Mouse (Mus musculus) MEL (cell line): ENCODE measurements around the gene Gpm6b. TPM values are rescaled to one million over a fixed set of nuclear protein-coding genes. Genes with fewer than 3 reads are reported as not detected.

Experiments used
- DNase-seq: peaks from one replicate; pipeline ENCODE4 v3.0.0; 2011; ENCODE audit warnings: low read depth, low spot score
- H3K27ac ChIP-seq: 2 replicates; pipeline ENCODE4 v1.5.1; 2012; ENCODE audit warnings: low read depth, mild to moderate bottlenecking, control low read depth, low read length, moderate library complexity; ENCODE audit not compliant: control insufficient read depth
- H3K27me3 ChIP-seq, 2 experiments: fragments of 150-350 bp in 1 of 2; sonication (generic) in 1 of 2; 2 replicates each; pipeline ENCODE4 v1.6.1; 2012; ENCODE audit warnings: low read length in 2 of 2, mild to moderate bottlenecking in 2 of 2, improper control_type of control experiment in 1 of 2, moderate library complexity in 1 of 2; ENCODE audit not compliant: insufficient read depth in 2 of 2, control insufficient read depth in 1 of 2
- H3K36me3 ChIP-seq, 2 experiments: 2 replicates each; pipeline ENCODE4 v1.6.1; 2012 to 2014; ENCODE audit warnings: low read length in 2 of 2, improper control_type of control experiment in 1 of 2, inconsistent platforms in 1 of 2, mild to moderate bottlenecking in 1 of 2; ENCODE audit not compliant: insufficient read depth in 2 of 2, control insufficient read depth in 1 of 2
- H3K4me1 ChIP-seq, 2 experiments: fragments of 150-350 bp in 1 of 2; sonication (generic) in 1 of 2; 2 replicates each; pipeline ENCODE4 v1.6.1; 2012; ENCODE audit warnings: low read length in 2 of 2, improper control_type of control experiment in 1 of 2, mild to moderate bottlenecking in 1 of 2; ENCODE audit not compliant: insufficient read depth in 2 of 2, control insufficient read depth in 1 of 2
- H3K4me3 ChIP-seq, 2 experiments: fragments of 150-350 bp in 1 of 2; sonication (generic) in 1 of 2; 2 replicates each; pipeline ENCODE4 v1.5.1; 2012; ENCODE audit warnings: low read depth in 2 of 2, low read length in 2 of 2, mild to moderate bottlenecking in 2 of 2, moderate library complexity in 2 of 2, control low read depth in 1 of 2, improper control_type of control experiment in 1 of 2; ENCODE audit not compliant: control insufficient read depth in 1 of 2, insufficient read depth in 1 of 2
- H3K79me2 ChIP-seq: 2 replicates; pipeline ENCODE4 v1.6.1; 2012; ENCODE audit warnings: mild to moderate bottlenecking, low read length, moderate library complexity; ENCODE audit not compliant: control insufficient read depth, poor library complexity, insufficient read depth
- H3K9ac ChIP-seq: 2 replicates; pipeline ENCODE4 v1.6.1; 2012; ENCODE audit warnings: low read depth, mild to moderate bottlenecking, control low read depth, low read length, moderate library complexity; ENCODE audit not compliant: control insufficient read depth, poor library complexity, severe bottlenecking
- H3K9me3 ChIP-seq: fragments of 150-350 bp; sonication (generic); replicated peaks from 2 replicates; pipeline ENCODE4 v1.6.1; 2012; ENCODE audit warnings: mild to moderate bottlenecking, low read length, improper control_type of control experiment, moderate library complexity; ENCODE audit not compliant: insufficient read depth
- CHD1 ChIP-seq: IDR thresholded peaks from 2 replicates; pipeline ENCODE4 v1.6.1; 2012; ENCODE audit warnings: low read depth, mild to moderate bottlenecking, inconsistent platforms, low read length, improper control_type of control experiment
- CHD2 ChIP-seq: IDR thresholded peaks from 2 replicates; pipeline ENCODE4 v1.6.1; 2011; ENCODE audit warnings: low read length, improper control_type of control experiment
- CTCF ChIP-seq, 3 experiments: IDR thresholded peaks in 2 of 3; conservative IDR thresholded peaks in 1 of 3; 2 replicates each; pipeline ENCODE4 v1.5.1; 2011 to 2012; ENCODE audit warnings: low read length in 3 of 3, low read depth in 2 of 3, mild to moderate bottlenecking in 2 of 3, improper control_type of control experiment in 1 of 3, inconsistent platforms in 1 of 3, mixed read lengths in 1 of 3, moderate library complexity in 1 of 3; ENCODE audit not compliant: control insufficient read depth in 1 of 3, insufficient read depth in 1 of 3, poor library complexity in 1 of 3, severe bottlenecking in 1 of 3
- ELF1 ChIP-seq: IDR thresholded peaks from 2 replicates; pipeline ENCODE4 v1.6.1; 2014; ENCODE audit warnings: low read depth, mild to moderate bottlenecking, inconsistent platforms, low read length, improper control_type of control experiment, moderate library complexity
- EP300 ChIP-seq, 2 experiments: IDR thresholded peaks; 2 replicates each; pipeline ENCODE4 v1.6.1; 2011; ENCODE audit warnings: improper control_type of control experiment in 2 of 2, low read length in 2 of 2, low read depth in 1 of 2, mild to moderate bottlenecking in 1 of 2
- ETS1 ChIP-seq: IDR thresholded peaks from 2 replicates; pipeline ENCODE4 v1.6.1; 2012; ENCODE audit warnings: low read depth, mild to moderate bottlenecking, inconsistent platforms, low read length, improper control_type of control experiment, moderate library complexity
- MAX ChIP-seq: IDR thresholded peaks from 2 replicates; pipeline ENCODE4 v1.6.1; 2011; ENCODE audit warnings: low read length, improper control_type of control experiment
- MEF2A ChIP-seq: IDR thresholded peaks from 2 replicates; pipeline ENCODE4 v1.6.1; 2014; ENCODE audit warnings: low read depth, mild to moderate bottlenecking, inconsistent platforms, low read length, improper control_type of control experiment; ENCODE audit not compliant: poor library complexity, insufficient replicate concordance, severe bottlenecking; ENCODE audit errors: extremely low read depth
- MXI1 ChIP-seq: IDR thresholded peaks from 2 replicates; pipeline ENCODE4 v1.6.1; 2011; ENCODE audit warnings: mild to moderate bottlenecking, low read depth, low read length, improper control_type of control experiment
- MYB ChIP-seq: IDR thresholded peaks from 2 replicates; pipeline ENCODE4 v1.6.1; 2011; ENCODE audit warnings: mild to moderate bottlenecking, low read depth, low read length, improper control_type of control experiment
- NELFE ChIP-seq: IDR thresholded peaks from 2 replicates; pipeline ENCODE4 v1.6.1; 2011; ENCODE audit warnings: low read depth, low read length, improper control_type of control experiment
- NRF1 ChIP-seq: IDR thresholded peaks from 2 replicates; pipeline ENCODE4 v1.6.1; 2014; ENCODE audit warnings: low read depth, mild to moderate bottlenecking, inconsistent platforms, low read length, improper control_type of control experiment, moderate library complexity; ENCODE audit not compliant: poor library complexity, insufficient read depth, severe bottlenecking
- POLR2A ChIP-seq, 2 experiments: IDR thresholded peaks; 2 replicates each; pipeline ENCODE4 v1.6.1; 2011 to 2012; ENCODE audit warnings: low read length in 2 of 2, mild to moderate bottlenecking in 2 of 2, control low read depth in 1 of 2, improper control_type of control experiment in 1 of 2, low read depth in 1 of 2, moderate library complexity in 1 of 2; ENCODE audit not compliant: control insufficient read depth in 1 of 2, insufficient read depth in 1 of 2, poor library complexity in 1 of 2
- POLR2AphosphoS2 ChIP-seq: IDR thresholded peaks from 2 replicates; pipeline ENCODE4 v1.6.1; 2011; ENCODE audit warnings: low read length, improper control_type of control experiment
- POLR2AphosphoS5 ChIP-seq: IDR thresholded peaks from 2 replicates; pipeline ENCODE4 v1.6.1; 2012; ENCODE audit warnings: low read depth, borderline replicate concordance, mild to moderate bottlenecking, inconsistent platforms, low read length, moderate library complexity, mixed read lengths
- RAD21 ChIP-seq: IDR thresholded peaks from 2 replicates; pipeline ENCODE4 v1.6.1; 2011; ENCODE audit warnings: mild to moderate bottlenecking, low read depth, low read length, improper control_type of control experiment
- SIN3A ChIP-seq: IDR thresholded peaks from 2 replicates; pipeline ENCODE4 v1.6.1; 2012; ENCODE audit warnings: low read length, improper control_type of control experiment, inconsistent platforms
- SMC3 ChIP-seq: IDR thresholded peaks from 2 replicates; pipeline ENCODE4 v1.6.1; 2011; ENCODE audit warnings: low read depth, low read length, improper control_type of control experiment
- TAL1 ChIP-seq: IDR thresholded peaks from 2 replicates; pipeline ENCODE4 v1.6.1; 2012; ENCODE audit warnings: mild to moderate bottlenecking, inconsistent platforms, low read length, moderate library complexity, mixed read lengths
- TBP ChIP-seq: IDR thresholded peaks from 2 replicates; pipeline ENCODE4 v1.8.0; 2011; ENCODE audit warnings: low read depth, low read length, improper control_type of control experiment
- TCF12 ChIP-seq: IDR thresholded peaks from 2 replicates; pipeline ENCODE4 v1.6.1; 2014; ENCODE audit warnings: low read depth, mild to moderate bottlenecking, inconsistent platforms, low read length, improper control_type of control experiment, moderate library complexity
- UBTF ChIP-seq: IDR thresholded peaks from 2 replicates; pipeline ENCODE4 v1.6.1; 2012; ENCODE audit warnings: low read depth, mild to moderate bottlenecking, inconsistent platforms, low read length, improper control_type of control experiment, moderate library complexity, borderline replicate concordance; ENCODE audit not compliant: insufficient read depth
- USF1 ChIP-seq: IDR thresholded peaks from 2 replicates; pipeline ENCODE4 v1.6.1; 2014; ENCODE audit warnings: low read depth, mild to moderate bottlenecking, inconsistent platforms, low read length, improper control_type of control experiment, moderate library complexity
- ZC3H11A ChIP-seq: IDR thresholded peaks from 2 replicates; pipeline ENCODE4 v1.6.1; 2012; ENCODE audit warnings: low read depth, mild to moderate bottlenecking, inconsistent platforms, low read length, improper control_type of control experiment
- ZKSCAN1 ChIP-seq: IDR thresholded peaks from 2 replicates; pipeline ENCODE4 v1.6.1; 2012; ENCODE audit warnings: low read depth, mild to moderate bottlenecking, inconsistent platforms, low read length, improper control_type of control experiment, moderate library complexity
- ZNF384 ChIP-seq: IDR thresholded peaks from 2 replicates; pipeline ENCODE4 v1.6.1; 2012; ENCODE audit warnings: low read depth, mild to moderate bottlenecking, inconsistent platforms, low read length, improper control_type of control experiment
- polyA plus RNA-seq, 2 experiments: library from polyadenylated mRNA; stranded (reverse) in 1 of 2; unstranded in 1 of 2; fragments of >175 nt in 1 of 2; fragments of >200 nt in 1 of 2; gene quantifications; 2 replicates each; pipeline versions ENCODE4 v1.2.1 to v1.2.4; 2012; ENCODE audit warnings: low replicate concordance in 2 of 2, low read depth in 1 of 2; ENCODE audit not compliant: insufficient read length in 2 of 2, insufficient read depth in 1 of 2, missing spikeins in 1 of 2
- total RNA-seq: library from RNA; depleted of rRNA; stranded (reverse); fragments of 300-350 nt; gene quantifications from 2 replicates; pipeline ENCODE4 v1.2.3, GENCODE M21; 2012

The Gpm6b gene
- total and polyA plus RNA-seq, 3 experiments, result 4.9 to 13.2 TPM; not detected in 1

DNA sequence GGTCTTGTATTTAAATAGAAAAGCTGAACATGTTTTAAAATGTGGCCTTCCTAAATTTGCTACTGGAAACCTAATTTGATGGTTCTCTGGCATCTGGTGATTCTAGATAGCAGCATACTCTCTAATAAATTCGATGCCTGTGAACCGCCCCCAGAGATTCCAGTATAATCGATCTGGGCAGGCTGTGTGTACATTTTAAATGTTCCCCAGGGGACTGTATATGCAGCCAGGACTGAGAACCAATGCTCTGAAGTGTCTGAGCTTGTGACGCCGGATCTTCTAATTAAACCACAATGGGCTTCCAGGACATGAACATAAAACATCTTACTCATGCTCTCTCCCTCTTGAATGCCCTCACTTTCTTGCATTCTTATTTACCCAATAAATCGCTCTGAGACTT lies 22.5 kb upstream of the Gpm6b start:
- H3K36me3 ChIP-seq, result no peaks in the 10 kb centered on the region
- no peak overlapping the region for H3K27ac ChIP-seq
- H3K27me3 ChIP-seq, result no peaks in the 10 kb centered on the region
- no peak overlapping the region for H3K9ac ChIP-seq
- no peaks in the 10 kb centered on the region for H3K79me2 ChIP-seq
- H3K9me3 ChIP-seq, result no peaks in the 10 kb centered on the region
- DNase-seq, result no peak
- no peak for TF ChIP-seq SMC3
- no peak for TF ChIP-seq NRF1
- no peak for TF ChIP-seq MEF2A
- no peak for TF ChIP-seq POLR2AphosphoS2
- no peak for TF ChIP-seq NELFE
- TF ChIP-seq TCF12, result no peak
- TF ChIP-seq USF1, result no peak
- no peak for TF ChIP-seq MAX
- no peak for TF ChIP-seq SIN3A
- no peak for TF ChIP-seq TBP
- no peak for TF ChIP-seq ETS1
- TF ChIP-seq EP300 (IDR thresholded peaks at IDR 0.05; ENCODE audit: low read depth in 1 of 2, low read length in 2 of 2), result no peak
- TF ChIP-seq POLR2A (IDR thresholded peaks at IDR 0.05; ENCODE audit: control insufficient read depth in 1 of 2, insufficient read depth in 1 of 2, low read depth in 1 of 2, low read length in 2 of 2, poor library complexity in 1 of 2), result no peak
- H3K4me1 ChIP-seq, result no peaks in the 10 kb centered on the region; a peak in 1 of 4 replicates
- H3K4me3 ChIP-seq, result no peak overlapping the region

DNA sequence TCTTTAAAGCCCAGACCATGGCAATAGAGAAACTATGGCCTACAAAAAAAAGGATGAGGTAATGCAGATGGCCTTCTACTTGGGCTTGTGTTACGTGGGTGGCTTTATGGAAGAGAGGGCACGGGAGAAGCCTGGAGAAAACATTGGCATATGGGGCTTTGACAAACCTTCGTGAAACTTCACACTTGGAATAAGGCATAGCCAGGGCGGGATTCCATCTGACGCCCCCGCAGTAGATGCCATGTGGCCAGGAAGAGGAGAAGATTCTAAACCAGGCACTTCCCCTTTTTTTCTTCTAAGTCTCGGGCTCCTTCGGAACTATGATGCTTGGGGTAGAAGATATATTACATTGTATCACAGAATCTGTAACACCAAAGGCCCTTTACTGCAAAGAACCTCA lies 22.0 kb upstream of the Gpm6b start:
- H3K27me3 ChIP-seq, result no peaks in the 10 kb centered on the region
- no peaks in the 10 kb centered on the region for H3K79me2 ChIP-seq
- no peak for TF ChIP-seq POLR2A (IDR thresholded peaks at IDR 0.05; ENCODE audit: control insufficient read depth in 1 of 2, insufficient read depth in 1 of 2, low read depth in 1 of 2, low read length in 2 of 2, poor library complexity in 1 of 2)
- TF ChIP-seq MAX, result peak; percentile 55; the same call in 1 of the 2 replicates
- TF ChIP-seq ZKSCAN1, result no peak
- no peak for TF ChIP-seq RAD21
- TF ChIP-seq MEF2A, result no peak
- TF ChIP-seq, all 39 proteins: peak for 1
- Histone ChIP-seq H3K27ac (no peak overlapping the region), H3K4me3 (no peak overlapping the region), H3K9me3 (no peaks in the 10 kb centered on the region), H3K36me3 (no peaks in the 10 kb centered on the region), H3K9ac (no peak overlapping the region), H3K4me1 (no peaks in the 10 kb centered on the region; a peak in 1 of 4 replicates)
- peak; percentile 10 for DNase-seq

GRCm38 (mm10) chrX:166219331-166219730 lies 19.4 kb upstream of the Gpm6b start:
- no peak overlapping the region for H3K9ac ChIP-seq
- no peak for DNase-seq
- TF ChIP-seq ZNF384 (no peak), POLR2AphosphoS2 (no peak), CTCF (IDR thresholded peaks at IDR 0.05 in 2 of 3, conservative IDR thresholded peaks at IDR 0.05 in 1 of 3; ENCODE audit: control insufficient read depth in 1 of 3, insufficient read depth in 1 of 3, low read depth in 2 of 3, low read length in 3 of 3, poor library complexity in 1 of 3, severe bottlenecking in 1 of 3) (no peak), CHD2 (no peak), ELF1 (no peak), CHD1 (no peak), MXI1 (no peak), POLR2AphosphoS5 (no peak), UBTF (no peak), MYB (no peak), ZKSCAN1 (no peak), ZC3H11A (no peak), TCF12 (no peak), TAL1 (no peak), RAD21 (no peak)
- no peak overlapping the region for H3K27ac ChIP-seq
- no peaks in the 10 kb centered on the region for H3K9me3 ChIP-seq
- no peak overlapping the region for H3K4me3 ChIP-seq
- H3K36me3 ChIP-seq, result no peaks in the 10 kb centered on the region
- H3K79me2 ChIP-seq, result no peaks in the 10 kb centered on the region
- H3K4me1 ChIP-seq, result no peaks in the 10 kb centered on the region; a peak in 1 of 4 replicates
- no peaks in the 10 kb centered on the region for H3K27me3 ChIP-seq
